Mouse (Mus musculus) kidney, embryonic 14.5 days (tissue): ENCODE measurements at regions not wholly inside any gene's neighbourhood (a gene's known extent, or its start where the extent isn't known, plus 50 kb on each side); places are given as distances from the start of the nearest gene placed in this dataset.

ENCODE experiments used
- ATAC-seq: fragments of 200-750 bp; cut with Nextera tagmentation; 2 replicates; pipeline ENCODE4 v1.8.0; 2017; ENCODE audit warnings: moderate number of reproducible peaks, mild to moderate bottlenecking, moderate TSS enrichment, moderate library complexity; ENCODE audit not compliant: low FRiP score, low TSS enrichment
- H3K27ac ChIP-seq: fragments of 300-500 bp; sonication (generic); 2 replicates; pipeline ENCODE4 v1.5.1; 2014; ENCODE audit warnings: low read depth, mild to moderate bottlenecking, low read length, moderate library complexity, mixed read lengths
- H3K27me3 ChIP-seq: fragments of 300-500 bp; sonication (generic); 2 replicates; pipeline ENCODE4 v1.6.1; 2014; ENCODE audit warnings: mild to moderate bottlenecking, low read length; ENCODE audit not compliant: control insufficient read depth, insufficient read depth
- H3K36me3 ChIP-seq: fragments of 300-500 bp; sonication (generic); 2 replicates; pipeline ENCODE4 v1.6.1; 2014; ENCODE audit warnings: low read length, mixed read lengths; ENCODE audit not compliant: control insufficient read depth, insufficient read depth
- H3K4me1 ChIP-seq: fragments of 300-500 bp; sonication (generic); 2 replicates; pipeline ENCODE4 v1.6.1; 2014; ENCODE audit warnings: low read length, mixed read lengths; ENCODE audit not compliant: control insufficient read depth, insufficient read depth
- H3K4me2 ChIP-seq: fragments of 300-500 bp; sonication (generic); replicated peaks from 2 replicates; pipeline ENCODE4 v1.6.1; 2014; ENCODE audit warnings: low read depth, mild to moderate bottlenecking, low read length
- H3K4me3 ChIP-seq: fragments of 300-500 bp; sonication (generic); 2 replicates; pipeline ENCODE4 v1.5.1; 2014; ENCODE audit warnings: mild to moderate bottlenecking, low read length
- H3K9ac ChIP-seq: fragments of 300-500 bp; sonication (generic); 2 replicates; pipeline ENCODE4 v1.6.1; 2014; ENCODE audit warnings: low read depth, mild to moderate bottlenecking, low read length, moderate library complexity
- H3K9me3 ChIP-seq: fragments of 300-500 bp; sonication (generic); 2 replicates; pipeline ENCODE4 v1.6.1; 2016; ENCODE audit warnings: low read length; ENCODE audit not compliant: control insufficient read depth
- WGBS: fragments of 180-500 bp; shearing (Covaris S2); extraction: QIAGEN DNeasy Blood & Tissue Kit; methylation state at CpG from one replicate; pipeline ENCODE4 v1.1.7; 2014; 5-methylcytosine and 5-hydroxymethylcytosine counted together

- Histone ChIP-seq H3K4me3 (no peak overlapping the region), H3K9me3 (no peaks in the 10 kb centered on the region), H3K4me2 (no peak overlapping the region), H3K27ac (no peak overlapping the region), H3K27me3 (no peaks in the 10 kb centered on the region), H3K36me3 (no peaks in the 10 kb centered on the region), H3K4me1 (no peaks in the 10 kb centered on the region; the same call in 1 of the 2 replicates), H3K9ac (no peak overlapping the region)
- ATAC-seq, result no peak
- WGBS, result 29% methylated on average over 5 of the region's 5 CpGs
These were observed 53.4 kb downstream of the Gm47996 start for GRCm38 (mm10) chr1:151263372-151263771.

- H3K27me3 ChIP-seq, result no peaks in the 10 kb centered on the region
- no peak overlapping the region for H3K27ac ChIP-seq
- WGBS, result 54% methylated on average over 2 of the region's 2 CpGs
- peak; percentile 52; the same call in 1 of the 2 replicates for ATAC-seq
- no peak overlapping the region for H3K4me2 ChIP-seq
- H3K9me3 ChIP-seq, result no peaks in the 10 kb centered on the region
- H3K36me3 ChIP-seq, result no peaks in the 10 kb centered on the region
- no peaks in the 10 kb centered on the region for H3K4me1 ChIP-seq
- no peak overlapping the region for H3K9ac ChIP-seq
- no peak overlapping the region for H3K4me3 ChIP-seq
These were observed 53.9 kb downstream of the Gm47996 start for GRCm38 (mm10) chr1:151263830-151264229.

- no peaks in the 10 kb centered on the region for H3K27me3 ChIP-seq
- H3K9me3 ChIP-seq, result no peaks in the 10 kb centered on the region
- no peak for ATAC-seq
- WGBS, result 92% methylated on average over 6 of the region's 6 CpGs
- no peak overlapping the region for H3K27ac ChIP-seq
- no peak overlapping the region for H3K4me3 ChIP-seq
- H3K36me3 ChIP-seq, result no peaks in the 10 kb centered on the region
- no peak overlapping the region for H3K4me2 ChIP-seq
- H3K9ac ChIP-seq, result no peak overlapping the region
- no peaks in the 10 kb centered on the region for H3K4me1 ChIP-seq
These were observed 54.9 kb downstream of the Gm47996 start for GRCm38 (mm10) chr1:151264789-151265188.

GRCm38 (mm10) chr1:151265590-151265989 is 55.7 kb downstream of the Gm47996 start:
- 77% methylated on average over 5 of the region's 5 CpGs for WGBS
- no peak overlapping the region for H3K4me2 ChIP-seq
- H3K4me3 ChIP-seq, result no peak overlapping the region
- no peaks in the 10 kb centered on the region for H3K9me3 ChIP-seq
- H3K36me3 ChIP-seq, result no peaks in the 10 kb centered on the region
- H3K27me3 ChIP-seq, result no peaks in the 10 kb centered on the region
- no peak overlapping the region for H3K9ac ChIP-seq
- no peak overlapping the region for H3K27ac ChIP-seq
- no peaks in the 10 kb centered on the region for H3K4me1 ChIP-seq
- no peak for ATAC-seq

- no peaks in the 10 kb centered on the region for H3K9me3 ChIP-seq
- no peak overlapping the region for H3K27ac ChIP-seq
- 90% methylated on average over 4 of the region's 4 CpGs for whole genome bisulfite sequencing
- ATAC-seq, result no peak
- H3K27me3 ChIP-seq, result no peaks in the 10 kb centered on the region
- H3K4me1 ChIP-seq, result no peaks in the 10 kb centered on the region
- no peaks in the 10 kb centered on the region for H3K36me3 ChIP-seq
- no peak overlapping the region for H3K9ac ChIP-seq
- H3K4me2 ChIP-seq, result no peak overlapping the region
- no peak overlapping the region for H3K4me3 ChIP-seq
These were observed 56.8 kb downstream of the Gm47996 start for GRCm38 (mm10) chr1:151266703-151267102.

GRCm38 (mm10) chr1:151270691-151271090 is 60.8 kb downstream of the Gm47996 start:
- ATAC-seq, result no peak
- Histone ChIP-seq H3K27me3 (no peaks in the 10 kb centered on the region), H3K4me2 (no peak overlapping the region), H3K4me1 (no peaks in the 10 kb centered on the region), H3K36me3 (no peaks in the 10 kb centered on the region), H3K4me3 (no peak overlapping the region), H3K27ac (no peak overlapping the region), H3K9me3 (no peaks in the 10 kb centered on the region), H3K9ac (no peak overlapping the region)
- 54% methylated on average over 8 of the region's 8 CpGs for WGBS

GRCm38 (mm10) chr1:151274306-151274705 is 64.4 kb downstream of the Gm47996 start:
- Histone ChIP-seq H3K9me3 (no peaks in the 10 kb centered on the region), H3K27me3 (no peaks in the 10 kb centered on the region), H3K9ac (no peak overlapping the region), H3K4me1 (no peaks in the 10 kb centered on the region), H3K27ac (no peak overlapping the region), H3K36me3 (no peaks in the 10 kb centered on the region), H3K4me3 (no peak overlapping the region), H3K4me2 (no peak overlapping the region)
- 89% methylated on average over 4 of the region's 4 CpGs for WGBS
- ATAC-seq, result no peak

GRCm38 (mm10) chr1:151275581-151275980 is 65.7 kb downstream of the Gm47996 start:
- no peak for ATAC-seq
- no peak overlapping the region for H3K27ac ChIP-seq
- H3K9ac ChIP-seq, result no peak overlapping the region
- no peak overlapping the region for H3K4me2 ChIP-seq
- H3K4me3 ChIP-seq, result no peak overlapping the region
- no peaks in the 10 kb centered on the region; the same call in 1 of the 2 replicates for H3K9me3 ChIP-seq
- WGBS, result 90% methylated on average over 3 of the region's 3 CpGs
- no peaks in the 10 kb centered on the region for H3K4me1 ChIP-seq
- no peaks in the 10 kb centered on the region for H3K27me3 ChIP-seq
- no peaks in the 10 kb centered on the region for H3K36me3 ChIP-seq

GRCm38 (mm10) chr1:151279955-151280354 is 64.3 kb upstream of the Ivns1abp start:
- Histone ChIP-seq H3K36me3 (no peaks in the 10 kb centered on the region), H3K4me1 (no peaks in the 10 kb centered on the region), H3K27ac (no peak overlapping the region), H3K4me3 (no peak overlapping the region), H3K4me2 (no peak overlapping the region), H3K27me3 (no peaks in the 10 kb centered on the region), H3K9ac (no peak overlapping the region), H3K9me3 (no peaks in the 10 kb centered on the region; the same call in 1 of the 2 replicates)
- ATAC-seq, result no peak
- WGBS, result 69% methylated on average over 3 of the region's 3 CpGs
